Mouse (Mus musculus) brain, embryonic 14.5 days (tissue): Measurements from ENCODE around the gene Clstn2.

ENCODE experiments used
- CTCF ChIP-seq: fragments of 200-500 bp; IDR thresholded peaks from 2 replicates; pipeline ENCODE4 v1.5.1; 2012; ENCODE audit warnings: inconsistent platforms, mild to moderate bottlenecking, moderate library complexity, borderline replicate concordance; ENCODE audit not compliant: insufficient read depth, insufficient read length; ENCODE audit errors: extremely low read depth
- POLR2A ChIP-seq: fragments of 200-500 bp; IDR thresholded peaks from 2 replicates; pipeline ENCODE4 v1.6.1; 2012; ENCODE audit warnings: mild to moderate bottlenecking, inconsistent platforms, borderline replicate concordance; ENCODE audit not compliant: poor library complexity, insufficient read depth, insufficient read length, severe bottlenecking; ENCODE audit errors: extremely low read depth

- TF ChIP-seq POLR2A (no peak), CTCF (no peak)
Measured at GRCm38 (mm10) chr9:97449316-97450050, 583.5 kb downstream of the Clstn2 start.
